Mouse (Mus musculus) bone marrow, adult 2 months (tissue): Measurements from ENCODE around the gene Efna1. TPM values are rescaled to one million over a fixed set of nuclear protein-coding genes. Genes with fewer than 3 reads are reported as not detected.
A peak's percentile ranks its signal among the peaks of the same experiment; 100 is the strongest.

ENCODE experiments used
- H3K27ac ChIP-seq: fragments of 200-500 bp; 2 replicates; pipeline ENCODE4 v1.5.1; 2012; ENCODE audit warnings: low read depth, mild to moderate bottlenecking, control low read depth, inconsistent platforms, low read length; ENCODE audit not compliant: control insufficient read depth, poor library complexity, insufficient read depth
- H3K4me1 ChIP-seq: fragments of 200-500 bp; 2 replicates; pipeline ENCODE4 v1.6.1; 2011; ENCODE audit warnings: low read length; ENCODE audit not compliant: control insufficient read depth, insufficient read depth
- H3K4me3 ChIP-seq: fragments of 200-500 bp; replicated peaks from 2 replicates; pipeline ENCODE3; 2011; ENCODE audit warnings: mild to moderate bottlenecking, low read depth, low read length, control low read depth; ENCODE audit not compliant: control insufficient read depth
- CTCF ChIP-seq: fragments of 200-500 bp; IDR thresholded peaks from 2 replicates; pipeline ENCODE4 v1.5.1; 2011; ENCODE audit warnings: low read length, control low read depth; ENCODE audit not compliant: control insufficient read depth, insufficient read depth
- POLR2A ChIP-seq: fragments of 200-500 bp; IDR thresholded peaks from 2 replicates; pipeline ENCODE4 v1.6.1; 2011; ENCODE audit warnings: low read depth, mild to moderate bottlenecking, control low read depth, low read length, borderline replicate concordance; ENCODE audit not compliant: control insufficient read depth
- WGBS: fragments of 180-500 bp; shearing (Covaris S2); methylation state at CpG from one replicate; pipeline ENCODE4 v1.1.7; 2018; 5-methylcytosine and 5-hydroxymethylcytosine counted together
- polyA plus RNA-seq: library from polyadenylated mRNA; stranded (reverse); fragments of >200 nt; gene quantifications from 2 replicates; pipeline ENCODE4 v1.2.4, GENCODE M21; 2011; ENCODE audit warnings: low replicate concordance; ENCODE audit not compliant: missing spikeins, insufficient read depth, insufficient read length

Gene Efna1
- polyA plus RNA-seq, 1 experiment: 2.0 TPM

- Histone ChIP-seq H3K4me3 (no peak overlapping the region), H3K4me1 (no peaks in the 10 kb centered on the region), H3K27ac (no peak overlapping the region)
- TF ChIP-seq CTCF (peak; percentile 5; the same call in 1 of the 2 replicates), POLR2A (no peak)
- WGBS: 11% methylated on average over 39 of the region's 40 CpGs
Measured at GRCm38 (mm10) chr3:89315930-89316831, 35.2 kb upstream of the Efna1 start.

GRCm38 (mm10) chr3:89315195-89315929 lies 34.4 kb upstream of the Efna1 start:
- WGBS: 8% methylated on average over 26 of the region's 26 CpGs
- H3K4me3 ChIP-seq: no peak overlapping the region
- TF ChIP-seq POLR2A: no peak
- TF ChIP-seq CTCF: peak; percentile 87
- no peak overlapping the region for H3K27ac ChIP-seq
- H3K4me1 ChIP-seq: no peaks in the 10 kb centered on the region

GRCm38 (mm10) chr3:89314791-89315190 lies 33.8 kb upstream of the Efna1 start:
- TF ChIP-seq POLR2A: no peak
- no peak for TF ChIP-seq CTCF
- 38% methylated on average over 2 of the region's 2 CpGs for WGBS
- Histone ChIP-seq H3K27ac (no peak overlapping the region), H3K4me1 (no peaks in the 10 kb centered on the region), H3K4me3 (no peak overlapping the region)

GRCm38 (mm10) chr3:89314340-89314739 lies 33.4 kb upstream of the Efna1 start:
- TF ChIP-seq POLR2A (no peak), CTCF (no peak)
- no peak overlapping the region for H3K4me3 ChIP-seq
- no peak overlapping the region for H3K27ac ChIP-seq
- H3K4me1 ChIP-seq: no peaks in the 10 kb centered on the region
- WGBS: 73% methylated on average over 5 of the region's 5 CpGs

GRCm38 (mm10) chr3:89308089-89308488 lies 27.1 kb upstream of the Efna1 start:
- Histone ChIP-seq H3K27ac (no peak overlapping the region), H3K4me3 (no peak overlapping the region), H3K4me1 (no peaks in the 10 kb centered on the region)
- TF ChIP-seq POLR2A (no peak), CTCF (peak; percentile 81)
- 6% methylated on average over 9 of the region's 9 CpGs for WGBS

GRCm38 (mm10) chr3:89305551-89306325 lies 24.8 kb upstream of the Efna1 start:
- Histone ChIP-seq H3K4me1 (no peaks in the 10 kb centered on the region), H3K4me3 (no peak overlapping the region), H3K27ac (no peak overlapping the region)
- WGBS: 82% methylated on average over 8 of the region's 8 CpGs
- TF ChIP-seq CTCF (no peak), POLR2A (no peak)

- H3K4me1 ChIP-seq: no peaks in the 10 kb centered on the region
- H3K4me3 ChIP-seq: no peak overlapping the region
- no peak overlapping the region for H3K27ac ChIP-seq
- 77% methylated on average over 4 of the region's 4 CpGs for WGBS
- TF ChIP-seq POLR2A: no peak
- no peak for TF ChIP-seq CTCF
Measured at GRCm38 (mm10) chr3:89305105-89305504, 24.2 kb upstream of the Efna1 start.
